Mouse (Mus musculus): ENCODE data around the gene Slamf6. TPM values are rescaled to one million over a fixed set of nuclear protein-coding genes. Genes with fewer than 3 reads are reported as not detected.
A peak's percentile ranks its signal among the peaks of the same experiment; 100 is the strongest.

Gene Slamf6
- polyA plus RNA-seq, 1 experiment from 2014 or later, result not detected

GRCm38 (mm10) chr1:171982170-171982569 is 64.9 kb downstream of the Slamf6 start:
- Histone ChIP-seq H3K4me3 (ENCODE audit: low read depth, low read length) (no peak overlapping the region), H3K27ac (ENCODE audit: low read depth) (no peak overlapping the region), H3K27me3 (replicated peaks; ENCODE audit: control insufficient read depth, insufficient read depth, low read length) (no peaks in the 10 kb centered on the region), H3K4me2 (ENCODE audit: low read length) (no peak overlapping the region), H3K9me3 (ENCODE audit: control insufficient read depth, low read length) (no peaks in the 10 kb centered on the region), H3K36me3 (ENCODE audit: control insufficient read depth, insufficient read depth, low read length) (no peaks in the 10 kb centered on the region), H3K9ac (ENCODE audit: low read length) (no peak overlapping the region), H3K4me1 (replicated peaks; ENCODE audit: control insufficient read depth, insufficient read depth, low read length) (no peaks in the 10 kb centered on the region)
- ATAC-seq (replicated peaks; ENCODE audit: low FRiP score, low TSS enrichment, low read depth) (no peak), DNase-seq (ENCODE audit: low spot score) (no peak)
- 71% methylated on average over 5 of the region's 5 CpGs for WGBS

DNA sequence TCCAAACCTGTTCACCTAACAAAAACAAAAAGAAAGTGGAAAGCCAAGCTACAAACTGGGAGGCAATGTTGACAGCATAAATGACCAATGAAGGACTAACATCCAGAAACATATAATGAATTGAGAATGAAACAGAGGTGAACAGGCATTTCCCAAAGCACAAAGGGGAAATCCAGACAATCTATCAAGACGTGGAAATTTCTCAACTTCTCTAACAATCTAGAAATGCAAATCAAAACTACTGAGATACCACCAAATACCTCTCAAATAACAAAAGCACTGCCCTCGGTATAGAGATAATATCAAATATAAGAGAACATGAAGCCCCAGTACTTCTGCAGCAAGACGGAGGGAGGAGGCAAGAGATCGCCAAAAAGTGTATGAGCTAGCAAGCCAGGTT is 65.4 kb downstream of the Slamf6 start:
- Histone ChIP-seq H3K4me3 (ENCODE audit: low read depth, low read length) (no peak overlapping the region), H3K4me1 (replicated peaks; ENCODE audit: control insufficient read depth, insufficient read depth, low read length) (no peaks in the 10 kb centered on the region), H3K9ac (ENCODE audit: low read length) (no peak overlapping the region), H3K9me3 (ENCODE audit: control insufficient read depth, low read length) (no peaks in the 10 kb centered on the region), H3K27ac (ENCODE audit: low read depth) (no peak overlapping the region), H3K4me2 (ENCODE audit: low read length) (no peak overlapping the region), H3K27me3 (replicated peaks; ENCODE audit: control insufficient read depth, insufficient read depth, low read length) (no peaks in the 10 kb centered on the region), H3K36me3 (ENCODE audit: control insufficient read depth, insufficient read depth, low read length) (no peaks in the 10 kb centered on the region)
- ATAC-seq (replicated peaks; ENCODE audit: low FRiP score, low TSS enrichment, low read depth) (no peak), DNase-seq (ENCODE audit: low spot score) (no peak)
- 73% methylated on average over 4 of the region's 4 CpGs for WGBS

DNA sequence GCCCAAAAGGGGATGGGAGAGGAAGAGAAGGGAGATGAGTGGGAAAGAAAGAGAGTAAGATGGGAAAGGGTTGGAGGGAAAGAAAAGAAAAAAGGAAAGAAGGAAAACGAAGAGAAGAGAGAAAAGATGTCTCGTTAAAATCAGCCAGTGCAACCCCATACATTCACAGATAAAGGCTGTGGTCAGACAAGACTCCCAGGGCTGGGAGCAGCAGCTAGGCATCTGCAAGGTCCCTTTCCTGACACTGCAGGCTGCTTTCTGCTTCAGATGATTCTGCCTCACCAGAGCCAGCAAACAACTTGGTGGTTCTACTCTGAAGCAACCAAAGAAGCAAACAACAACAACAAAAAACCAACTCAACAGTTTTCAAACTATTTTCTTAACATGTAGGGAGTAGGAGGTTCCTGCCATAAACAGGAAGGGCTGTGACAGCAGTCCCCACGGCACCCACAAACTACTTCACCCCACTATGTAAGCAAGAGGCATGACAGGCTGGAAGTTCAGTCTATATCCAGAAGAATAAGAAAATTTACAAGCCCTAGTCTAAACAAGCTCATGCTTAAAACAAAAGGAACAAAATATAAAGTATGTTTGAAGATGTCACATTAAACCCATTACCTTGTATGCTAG is 66.2 kb downstream of the Slamf6 start:
- 70% methylated on average over 3 of the region's 3 CpGs for WGBS

DNA sequence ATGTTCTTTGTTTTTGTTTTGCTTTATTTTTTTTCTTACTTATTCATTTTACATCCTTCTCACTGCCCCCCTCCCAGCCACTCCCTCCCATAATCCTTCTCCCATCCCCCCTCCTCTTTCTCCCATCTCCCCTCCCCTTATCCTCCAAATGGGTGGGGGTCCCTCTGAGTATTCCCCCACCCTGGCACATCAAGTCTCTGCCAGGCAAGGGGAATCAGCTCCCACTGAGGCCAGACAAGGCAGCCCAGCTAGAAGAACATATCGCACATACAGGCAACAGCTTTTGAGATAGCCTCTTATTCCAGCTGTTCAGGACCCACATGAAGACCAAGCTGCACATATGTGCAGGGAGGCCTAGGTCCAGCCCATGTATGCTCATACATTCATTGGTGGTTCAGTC is 66.8 kb downstream of the Slamf6 start:
- Histone ChIP-seq H3K4me2 (ENCODE audit: low read length) (no peak overlapping the region), H3K27me3 (replicated peaks; ENCODE audit: control insufficient read depth, insufficient read depth, low read length) (no peaks in the 10 kb centered on the region), H3K4me3 (ENCODE audit: low read depth, low read length) (no peak overlapping the region), H3K4me1 (replicated peaks; ENCODE audit: control insufficient read depth, insufficient read depth, low read length) (no peaks in the 10 kb centered on the region), H3K36me3 (ENCODE audit: control insufficient read depth, insufficient read depth, low read length) (no peaks in the 10 kb centered on the region), H3K27ac (ENCODE audit: low read depth) (no peak overlapping the region), H3K9ac (ENCODE audit: low read length) (no peak overlapping the region), H3K9me3 (ENCODE audit: control insufficient read depth, low read length) (no peaks in the 10 kb centered on the region)
- 91% methylated on average over 1 of the region's 1 CpGs for WGBS
- DNase-seq (ENCODE audit: low spot score), result no peak
- no peak for ATAC-seq (replicated peaks; ENCODE audit: low FRiP score, low TSS enrichment, low read depth)

More for the DNA sequence above, 66.2 kb downstream of the Slamf6 start:
- Histone ChIP-seq H3K4me1 (replicated peaks; ENCODE audit: control insufficient read depth, insufficient read depth, low read length) (no peaks in the 10 kb centered on the region), H3K9ac (ENCODE audit: low read length) (no peak overlapping the region), H3K4me3 (ENCODE audit: low read depth, low read length) (no peak overlapping the region), H3K27ac (ENCODE audit: low read depth) (no peak overlapping the region), H3K4me2 (ENCODE audit: low read length) (no peak overlapping the region), H3K9me3 (ENCODE audit: control insufficient read depth, low read length) (no peaks in the 10 kb centered on the region), H3K27me3 (replicated peaks; ENCODE audit: control insufficient read depth, insufficient read depth, low read length) (no peaks in the 10 kb centered on the region), H3K36me3 (ENCODE audit: control insufficient read depth, insufficient read depth, low read length) (no peaks in the 10 kb centered on the region)
- ATAC-seq (replicated peaks; ENCODE audit: low FRiP score, low TSS enrichment, low read depth) (no peak), DNase-seq (ENCODE audit: low spot score) (no peak)

DNA sequence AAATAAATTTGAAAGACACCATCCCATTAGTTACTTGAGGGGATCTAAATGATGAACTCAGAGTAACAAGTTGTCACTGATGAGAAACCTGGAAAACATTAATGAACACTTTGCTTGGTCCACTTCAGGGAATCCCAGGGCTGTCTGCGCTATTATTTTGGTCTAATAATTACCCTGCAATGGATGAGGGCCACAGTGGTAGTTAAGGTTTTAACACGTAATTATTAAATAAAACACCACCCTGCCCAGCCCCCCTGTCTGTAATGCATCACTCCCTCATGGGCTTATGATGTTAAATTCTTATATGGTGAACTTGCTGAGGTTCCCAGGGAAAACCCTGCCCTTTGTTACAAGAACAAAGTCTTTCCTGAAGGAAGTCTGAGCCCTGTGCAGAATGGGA is 74.6 kb downstream of the Slamf6 start:
- no peaks in the 10 kb centered on the region for H3K9me3 ChIP-seq (ENCODE audit: control insufficient read depth, low read length)
- H3K27ac ChIP-seq (ENCODE audit: low read depth), result no peak overlapping the region
- H3K9ac ChIP-seq (ENCODE audit: low read length), result no peak overlapping the region
- H3K4me1 ChIP-seq (replicated peaks; ENCODE audit: control insufficient read depth, insufficient read depth, low read length), result no peaks in the 10 kb centered on the region
- 90% methylated on average over 2 of the region's 2 CpGs for WGBS
- H3K4me3 ChIP-seq (ENCODE audit: low read depth, low read length), result no peak overlapping the region
- DNase-seq (ENCODE audit: low spot score), result peak; percentile 12
- no peak for ATAC-seq (replicated peaks; ENCODE audit: low FRiP score, low TSS enrichment, low read depth)
- H3K36me3 ChIP-seq (ENCODE audit: control insufficient read depth, insufficient read depth, low read length), result no peaks in the 10 kb centered on the region
- no peaks in the 10 kb centered on the region for H3K27me3 ChIP-seq (replicated peaks; ENCODE audit: control insufficient read depth, insufficient read depth, low read length)
- no peak overlapping the region for H3K4me2 ChIP-seq (ENCODE audit: low read length)

DNA sequence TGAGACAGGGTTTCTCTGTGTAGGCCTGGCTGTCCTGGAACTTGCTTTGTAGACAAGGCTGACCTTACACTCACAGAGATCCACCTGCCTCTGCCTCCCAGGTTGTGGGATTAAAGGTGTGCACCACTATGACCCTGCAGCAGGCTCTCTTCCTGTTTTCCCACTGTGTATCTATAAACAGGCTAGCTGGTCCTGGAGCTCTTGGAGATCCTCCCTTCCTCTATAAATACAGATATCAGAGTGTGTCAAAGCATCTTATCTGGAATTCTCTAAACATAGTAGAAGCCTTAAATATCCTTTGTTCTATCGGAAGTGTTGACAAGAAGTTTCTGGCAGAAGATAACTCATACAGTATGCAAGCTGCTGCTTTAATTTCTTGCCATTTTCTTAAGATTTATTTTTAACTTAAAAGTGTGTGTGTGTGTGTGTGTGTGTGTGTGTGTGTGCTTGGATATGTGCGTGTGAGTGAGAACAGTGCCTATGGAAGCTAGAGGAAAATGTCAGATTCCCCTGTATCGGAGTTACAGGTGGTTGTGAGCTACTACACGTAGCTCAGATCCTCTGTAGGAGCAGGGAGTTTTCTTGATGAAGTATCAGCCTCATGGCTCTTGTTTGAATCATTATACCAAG is 75.7 kb downstream of the Slamf6 start:
- 77% methylated on average over 4 of the region's 4 CpGs for WGBS
- no peaks in the 10 kb centered on the region for H3K9me3 ChIP-seq (ENCODE audit: control insufficient read depth, low read length)
- ATAC-seq (replicated peaks; ENCODE audit: low FRiP score, low TSS enrichment, low read depth), result no peak
- H3K27ac ChIP-seq (ENCODE audit: low read depth), result no peak overlapping the region
- no peaks in the 10 kb centered on the region for H3K36me3 ChIP-seq (ENCODE audit: control insufficient read depth, insufficient read depth, low read length)
- H3K4me2 ChIP-seq (ENCODE audit: low read length), result no peak overlapping the region
- no peaks in the 10 kb centered on the region for H3K4me1 ChIP-seq (replicated peaks; ENCODE audit: control insufficient read depth, insufficient read depth, low read length)
- peak; percentile 38 for DNase-seq (ENCODE audit: low spot score)
- H3K27me3 ChIP-seq (replicated peaks; ENCODE audit: control insufficient read depth, insufficient read depth, low read length), result no peaks in the 10 kb centered on the region
- no peak overlapping the region for H3K9ac ChIP-seq (ENCODE audit: low read length)
- no peak overlapping the region for H3K4me3 ChIP-seq (ENCODE audit: low read depth, low read length)

- Histone ChIP-seq H3K4me3 (ENCODE audit: low read depth, low read length) (no peak overlapping the region), H3K4me2 (ENCODE audit: low read length) (no peak overlapping the region), H3K27me3 (replicated peaks; ENCODE audit: control insufficient read depth, insufficient read depth, low read length) (no peaks in the 10 kb centered on the region), H3K9me3 (ENCODE audit: control insufficient read depth, low read length) (no peaks in the 10 kb centered on the region), H3K4me1 (replicated peaks; ENCODE audit: control insufficient read depth, insufficient read depth, low read length) (no peaks in the 10 kb centered on the region), H3K9ac (ENCODE audit: low read length) (no peak overlapping the region), H3K27ac (ENCODE audit: low read depth) (no peak overlapping the region), H3K36me3 (ENCODE audit: control insufficient read depth, insufficient read depth, low read length) (no peaks in the 10 kb centered on the region)
- DNase-seq (ENCODE audit: low spot score), result peak; percentile 35
- ATAC-seq (replicated peaks; ENCODE audit: low FRiP score, low TSS enrichment, low read depth), result no peak
- WGBS, result 75% methylated on average over 2 of the region's 2 CpGs
These were observed 77.2 kb downstream of the Slamf6 start for GRCm38 (mm10) chr1:171994501-171994900.

DNA sequence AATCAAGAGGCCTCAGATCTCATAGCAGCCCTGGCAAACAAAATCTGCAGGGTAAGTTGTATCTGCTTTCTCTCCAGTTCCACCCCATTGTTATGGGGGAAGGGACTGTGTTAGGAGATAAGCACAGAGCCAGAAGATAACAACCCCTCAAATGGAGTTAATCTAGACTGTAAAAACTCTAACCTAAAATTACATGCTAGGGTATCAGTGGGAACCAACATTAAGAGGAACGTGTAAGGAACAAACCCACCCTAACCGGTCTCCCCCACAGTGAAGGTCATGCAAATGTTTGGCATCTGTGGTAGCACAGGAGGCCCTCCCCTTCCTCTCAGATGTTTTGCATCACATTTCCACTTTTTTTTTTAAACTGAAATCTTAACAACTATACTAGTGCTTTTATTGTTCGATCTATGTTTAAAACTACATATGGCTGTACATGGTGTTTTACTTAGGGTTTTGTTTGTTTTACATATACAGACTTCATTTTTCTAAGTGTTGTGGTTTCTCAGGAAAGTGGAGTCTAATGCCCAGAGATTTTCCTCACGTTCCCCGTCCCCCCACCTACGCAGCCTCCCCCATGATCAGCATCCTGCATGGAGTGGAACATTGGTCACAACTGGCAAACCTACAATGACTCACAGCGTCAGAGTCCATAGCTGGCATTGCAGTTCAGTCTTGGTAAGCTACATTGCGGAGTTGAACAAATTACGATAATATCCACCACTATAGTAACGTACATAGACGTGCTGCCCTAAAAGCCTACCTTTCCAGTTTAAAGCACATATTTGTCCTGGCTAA is 77.8 kb downstream of the Slamf6 start:
- Histone ChIP-seq H3K27me3 (replicated peaks; ENCODE audit: control insufficient read depth, insufficient read depth, low read length) (no peaks in the 10 kb centered on the region), H3K4me1 (replicated peaks; ENCODE audit: control insufficient read depth, insufficient read depth, low read length) (no peaks in the 10 kb centered on the region), H3K4me3 (ENCODE audit: low read depth, low read length) (no peak overlapping the region), H3K36me3 (ENCODE audit: control insufficient read depth, insufficient read depth, low read length) (no peaks in the 10 kb centered on the region), H3K27ac (ENCODE audit: low read depth) (no peak overlapping the region), H3K4me2 (ENCODE audit: low read length) (no peak overlapping the region), H3K9me3 (ENCODE audit: control insufficient read depth, low read length) (no peaks in the 10 kb centered on the region), H3K9ac (ENCODE audit: low read length) (no peak overlapping the region)
- no peak for DNase-seq (ENCODE audit: low spot score)
- 72% methylated on average over 11 of the region's 11 CpGs for WGBS
- ATAC-seq (replicated peaks; ENCODE audit: low FRiP score, low TSS enrichment, low read depth), result no peak
